Mouse (Mus musculus) cerebellum, adult 2 months (tissue): Measurements from ENCODE around the gene Ankrd12.
A peak's percentile ranks its signal among the peaks of the same experiment; 100 is the strongest.

Experiments
- CTCF ChIP-seq: fragments of 200-500 bp; IDR thresholded peaks from 2 replicates; pipeline ENCODE4 v1.5.1; 2011; ENCODE audit warnings: low read depth, mild to moderate bottlenecking, control low read depth, low read length, moderate library complexity, borderline replicate concordance; ENCODE audit not compliant: insufficient read depth
- POLR2A ChIP-seq: fragments of 200-500 bp; IDR thresholded peaks from 2 replicates; pipeline ENCODE4 v1.6.1; 2011; ENCODE audit warnings: low read length, control low read depth, borderline replicate concordance; ENCODE audit not compliant: insufficient read depth

DNA sequence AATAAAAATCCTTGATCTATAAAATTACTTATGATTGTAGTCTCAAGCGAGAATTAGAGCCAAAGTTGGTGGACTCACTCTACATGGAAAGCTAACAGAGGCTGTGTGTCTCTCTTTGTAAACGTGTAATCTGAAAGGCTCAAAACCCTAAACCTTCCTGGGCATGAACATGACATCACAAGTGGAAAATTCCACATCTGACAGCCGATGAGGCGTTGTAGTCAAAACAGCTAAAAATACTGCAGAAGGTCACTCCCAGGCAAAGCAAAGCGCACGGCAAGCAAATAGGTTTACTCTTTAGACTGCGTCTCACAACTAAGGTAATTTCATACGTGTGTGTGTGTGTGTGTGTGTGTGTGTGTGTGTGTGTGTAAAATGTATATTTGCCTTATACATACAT lies 129.6 kb downstream of the Ankrd12 start:
- no peak for TF ChIP-seq CTCF
- peak; percentile 19; the same call in 1 of the 2 replicates for TF ChIP-seq POLR2A
